Mouse (Mus musculus) heart, embryonic 12.5 days (tissue): ENCODE measurements at regions not wholly inside any gene's neighbourhood (a gene's known extent, or its start where the extent isn't known, plus 50 kb on each side); places are given as distances from the start of the nearest gene placed in this dataset.
A peak's percentile ranks its signal among the peaks of the same experiment; 100 is the strongest.
"Not testable (repeated sequence)": the region's sequence is repeated elsewhere in the genome, so short reads cannot be mapped to it uniquely, and the experiment has no call there.

ENCODE experiments used
- ATAC-seq: fragments of 200-750 bp; cut with Nextera tagmentation; 2 replicates; pipeline ENCODE4 v1.8.0; 2017; ENCODE audit warnings: moderate TSS enrichment, moderate library complexity; ENCODE audit not compliant: insufficient number of reproducible peaks, low FRiP score
- H3K27ac ChIP-seq: fragments of 300-500 bp; sonication (generic); 2 replicates; pipeline ENCODE4 v1.5.1; 2016; ENCODE audit warnings: mild to moderate bottlenecking, moderate library complexity; ENCODE audit not compliant: poor library complexity, severe bottlenecking
- H3K27me3 ChIP-seq: fragments of 300-500 bp; sonication (generic); replicated peaks from 2 replicates; pipeline ENCODE4 v1.6.1; 2016; ENCODE audit warnings: mild to moderate bottlenecking, moderate library complexity
- H3K36me3 ChIP-seq: fragments of 300-500 bp; sonication (generic); 2 replicates; pipeline ENCODE4 v1.6.1; 2016; ENCODE audit warnings: mild to moderate bottlenecking, moderate library complexity
- H3K4me1 ChIP-seq: fragments of 300-500 bp; sonication (generic); replicated peaks from 2 replicates; pipeline ENCODE4 v1.6.1; 2016; ENCODE audit warnings: mild to moderate bottlenecking
- H3K4me2 ChIP-seq: fragments of 300-500 bp; sonication (generic); 2 replicates; pipeline ENCODE4 v1.6.1; 2016; ENCODE audit warnings: mild to moderate bottlenecking, moderate library complexity
- H3K4me3 ChIP-seq: fragments of 300-500 bp; sonication (generic); 2 replicates; pipeline ENCODE4 v1.5.1; 2016; ENCODE audit warnings: mild to moderate bottlenecking
- H3K9ac ChIP-seq: fragments of 300-500 bp; sonication (generic); 2 replicates; pipeline ENCODE4 v1.6.1; 2016; ENCODE audit warnings: mild to moderate bottlenecking, moderate library complexity
- H3K9me3 ChIP-seq: fragments of 300-500 bp; sonication (generic); replicated peaks from 2 replicates; pipeline ENCODE4 v1.6.1; 2016; ENCODE audit warnings: mild to moderate bottlenecking, moderate library complexity
- WGBS: fragments of 180-500 bp; shearing (Covaris S2); methylation state at CpG from one replicate; pipeline ENCODE4 v1.1.7; 2016; 5-methylcytosine and 5-hydroxymethylcytosine counted together

DNA sequence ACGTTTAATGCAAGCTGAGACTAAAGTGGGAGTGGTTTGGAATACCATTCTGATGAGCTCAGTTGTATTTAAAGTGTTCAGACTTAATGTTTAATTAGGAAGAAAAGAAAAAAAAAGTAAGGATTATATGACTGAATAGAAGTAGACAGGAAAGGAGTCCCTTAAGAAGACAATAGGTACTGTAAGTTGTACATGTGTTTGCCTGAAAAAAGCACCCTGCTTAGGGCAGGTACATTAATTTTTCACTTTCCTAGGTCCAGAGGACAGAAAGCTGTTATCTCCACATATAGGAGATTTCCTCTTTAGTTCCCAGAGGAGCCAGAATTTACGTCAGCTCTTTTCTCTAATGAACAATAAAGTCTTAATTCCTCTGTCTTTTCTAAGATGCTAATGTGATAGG is 58.5 kb downstream of the Olfr987 start:
- WGBS = 38% methylated on average over 2 of the region's 2 CpGs
- no peak for ATAC-seq

DNA sequence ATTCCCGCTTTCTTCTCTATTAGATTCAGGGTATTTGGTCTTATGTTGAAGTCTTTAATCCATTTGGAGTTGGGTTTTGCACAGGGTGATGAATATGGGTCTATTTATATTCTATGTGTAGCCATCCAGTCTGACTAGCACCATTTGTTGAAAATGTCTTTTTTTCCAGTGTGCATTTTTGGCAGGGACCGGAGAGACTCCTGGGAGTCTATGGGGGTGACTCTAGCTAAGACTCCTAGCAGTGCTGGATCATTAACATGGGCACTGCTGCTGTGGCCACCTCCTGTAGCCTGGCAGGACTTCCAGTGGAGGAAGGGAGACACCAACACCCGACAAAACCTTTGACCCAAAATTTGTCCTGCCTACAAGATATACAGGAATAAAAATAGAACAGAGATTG is 61.0 kb downstream of the Olfr987 start:
- ATAC-seq = no peak
- no peak overlapping the region for H3K4me3 ChIP-seq
- H3K4me2 ChIP-seq = no peak overlapping the region
- H3K4me1 ChIP-seq = peaks cover 3% of the 10 kb centered on the region; the same call in 1 of the 2 replicates
- H3K36me3 ChIP-seq = no peaks in the 10 kb centered on the region
- no peaks in the 10 kb centered on the region for H3K9me3 ChIP-seq
- no peak overlapping the region for H3K9ac ChIP-seq
- no peaks in the 10 kb centered on the region for H3K27me3 ChIP-seq
- 73% methylated on average over 3 of the region's 3 CpGs for WGBS
- no peak overlapping the region for H3K27ac ChIP-seq

More for the DNA sequence above, 58.5 kb downstream of the Olfr987 start:
- H3K27ac ChIP-seq = no peak overlapping the region
- no peaks in the 10 kb centered on the region for H3K36me3 ChIP-seq
- no peaks in the 10 kb centered on the region for H3K27me3 ChIP-seq
- H3K9me3 ChIP-seq = no peaks in the 10 kb centered on the region
- H3K4me2 ChIP-seq = no peak overlapping the region
- H3K4me3 ChIP-seq = no peak overlapping the region
- no peak overlapping the region for H3K9ac ChIP-seq
- peaks cover 9% of the 10 kb centered on the region for H3K4me1 ChIP-seq

DNA sequence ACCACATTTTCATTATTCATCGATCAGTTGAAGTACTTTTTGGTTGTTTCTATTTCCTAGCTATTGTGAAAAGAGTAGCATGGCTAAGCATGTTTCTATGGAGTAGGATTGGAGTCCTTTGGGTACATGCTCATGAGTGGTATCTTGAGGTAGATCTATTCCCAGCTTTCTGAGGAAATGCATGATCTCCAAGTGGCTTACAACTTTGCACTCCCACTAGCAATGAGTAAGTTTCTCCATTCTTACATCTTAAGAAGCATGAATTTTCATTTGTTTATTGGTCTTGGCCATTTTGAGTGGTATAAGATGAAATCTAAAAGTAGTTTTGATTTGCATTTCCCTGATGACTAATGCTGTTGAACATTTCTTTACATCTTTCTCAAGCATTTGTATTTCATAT is 61.7 kb downstream of the Olfr987 start:
- no peaks in the 10 kb centered on the region for H3K9me3 ChIP-seq
- ATAC-seq = no peak
- peaks cover 3% of the 10 kb centered on the region; the same call in 1 of the 2 replicates for H3K4me1 ChIP-seq
- H3K4me3 ChIP-seq = no peak overlapping the region
- H3K27me3 ChIP-seq = no peaks in the 10 kb centered on the region
- H3K4me2 ChIP-seq = no peak overlapping the region
- H3K36me3 ChIP-seq = no peaks in the 10 kb centered on the region
- WGBS = 84% methylated on average over 1 of the region's 1 CpGs
- H3K27ac ChIP-seq = no peak overlapping the region
- no peak overlapping the region for H3K9ac ChIP-seq

DNA sequence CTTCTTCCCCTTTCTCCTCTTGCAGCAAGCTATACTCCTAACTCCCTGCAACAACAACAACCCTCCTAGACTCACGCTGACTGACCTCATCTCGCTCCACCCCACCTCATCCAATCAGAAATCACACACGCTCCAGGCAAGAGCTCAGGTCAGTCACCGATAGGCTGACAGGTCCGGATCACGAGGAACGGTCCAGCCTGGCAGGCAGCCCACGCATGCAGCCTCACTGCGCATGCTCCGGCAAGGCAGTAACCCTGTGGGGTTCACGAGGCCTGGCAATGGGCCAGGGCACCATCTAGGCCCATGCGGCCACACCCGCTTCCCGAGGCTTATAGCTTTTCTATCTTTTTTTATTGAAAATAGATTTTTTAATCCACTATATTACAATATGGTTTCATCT is 69.8 kb upstream of the Lrrc55 start:
- not testable (repeated sequence) for H3K27me3 ChIP-seq, ATAC-seq, H3K9ac ChIP-seq, H3K9me3 ChIP-seq, H3K4me1 ChIP-seq, H3K36me3 ChIP-seq, H3K4me2 ChIP-seq, H3K4me3 ChIP-seq, H3K27ac ChIP-seq
- 85% methylated on average over 14 of the region's 14 CpGs for WGBS

DNA sequence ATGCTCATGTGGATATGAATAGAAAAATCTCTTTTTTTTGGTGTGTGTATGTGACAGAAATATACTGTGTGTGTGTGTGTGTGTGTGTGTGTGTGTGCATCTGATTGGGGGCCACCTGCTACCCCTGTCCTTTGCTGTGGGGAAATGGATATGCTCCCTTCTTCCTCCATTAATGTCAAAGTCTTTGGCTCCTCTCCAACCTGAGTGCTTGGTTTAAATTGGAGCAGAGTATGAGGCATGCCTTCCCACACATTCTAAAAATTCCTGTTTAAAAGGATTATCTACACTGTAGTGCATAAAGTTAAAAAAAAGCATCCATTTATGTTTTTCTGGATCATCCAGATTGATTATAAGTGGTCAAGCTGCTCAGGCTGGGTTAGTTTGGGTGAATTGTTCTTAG is 68.7 kb upstream of the Lrrc55 start:
- Histone ChIP-seq H3K9ac (no peak overlapping the region), H3K4me2 (no peak overlapping the region), H3K9me3 (no peaks in the 10 kb centered on the region), H3K27me3 (no peaks in the 10 kb centered on the region), H3K27ac (no peak overlapping the region), H3K4me1 (no peaks in the 10 kb centered on the region), H3K36me3 (no peaks in the 10 kb centered on the region), H3K4me3 (no peak overlapping the region)
- no peak for ATAC-seq

DNA sequence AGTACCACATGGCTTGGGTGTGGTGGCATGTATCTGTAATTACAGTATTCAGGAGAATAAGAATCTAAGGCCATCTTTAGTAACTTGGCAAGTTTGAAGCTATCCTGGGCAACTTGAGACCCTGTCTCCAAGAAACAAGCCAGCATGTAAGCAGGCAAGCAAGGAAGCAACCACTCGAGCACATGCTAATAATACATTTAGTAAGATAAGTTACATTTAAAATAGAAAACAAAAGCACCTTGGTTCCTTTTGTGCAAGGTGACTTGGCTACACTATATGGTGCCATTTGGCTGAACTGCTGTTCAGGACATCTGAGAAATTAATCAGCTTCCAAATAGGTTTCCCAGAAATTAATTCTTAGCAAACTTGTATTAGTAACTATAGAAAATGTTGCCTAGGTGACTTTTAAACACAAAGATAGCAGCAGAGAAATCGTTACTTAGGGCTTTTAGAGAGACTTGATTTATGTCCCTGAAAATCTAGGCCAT is 68.1 kb upstream of the Lrrc55 start:
- H3K9ac ChIP-seq = no peak overlapping the region
- no peak overlapping the region for H3K4me2 ChIP-seq
- ATAC-seq = no peak
- no peaks in the 10 kb centered on the region for H3K36me3 ChIP-seq
- no peak overlapping the region for H3K27ac ChIP-seq
- no peaks in the 10 kb centered on the region for H3K9me3 ChIP-seq
- 55% methylated on average over 2 of the region's 2 CpGs for WGBS
- H3K4me1 ChIP-seq = no peaks in the 10 kb centered on the region
- H3K4me3 ChIP-seq = no peak overlapping the region
- H3K27me3 ChIP-seq = no peaks in the 10 kb centered on the region

DNA sequence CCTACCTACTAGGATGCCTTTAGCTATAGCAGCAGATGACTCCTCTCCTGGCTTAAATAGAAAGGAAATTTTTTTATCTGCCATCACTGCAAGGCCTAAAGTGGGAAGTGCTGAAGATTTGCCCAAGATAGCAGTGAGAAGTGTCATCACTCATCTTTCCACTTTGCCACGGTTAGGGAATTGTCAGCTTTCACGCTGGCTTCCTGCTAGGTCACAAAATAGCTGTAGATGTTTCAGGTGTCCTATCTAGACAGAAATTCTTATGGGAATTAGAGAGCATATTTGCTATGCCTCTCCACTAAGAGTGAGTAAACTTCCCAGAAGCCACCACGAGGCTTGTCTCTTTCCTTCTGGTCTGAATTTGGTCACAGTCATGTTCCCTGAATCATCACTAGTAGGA is 60.4 kb upstream of the Lrrc55 start:
- no peak overlapping the region for H3K4me2 ChIP-seq
- WGBS = 64% methylated on average over 3 of the region's 3 CpGs
- H3K27me3 ChIP-seq = no peaks in the 10 kb centered on the region
- no peak overlapping the region for H3K9ac ChIP-seq
- no peaks in the 10 kb centered on the region for H3K36me3 ChIP-seq
- peaks cover 14% of the 10 kb centered on the region for H3K4me1 ChIP-seq
- no peak overlapping the region for H3K27ac ChIP-seq
- H3K9me3 ChIP-seq = 0 out of 2 replicates have a peak, but pooled peaks cover 3% of the 10 kb centered on the region
- no peak overlapping the region for H3K4me3 ChIP-seq
- no peak for ATAC-seq

DNA sequence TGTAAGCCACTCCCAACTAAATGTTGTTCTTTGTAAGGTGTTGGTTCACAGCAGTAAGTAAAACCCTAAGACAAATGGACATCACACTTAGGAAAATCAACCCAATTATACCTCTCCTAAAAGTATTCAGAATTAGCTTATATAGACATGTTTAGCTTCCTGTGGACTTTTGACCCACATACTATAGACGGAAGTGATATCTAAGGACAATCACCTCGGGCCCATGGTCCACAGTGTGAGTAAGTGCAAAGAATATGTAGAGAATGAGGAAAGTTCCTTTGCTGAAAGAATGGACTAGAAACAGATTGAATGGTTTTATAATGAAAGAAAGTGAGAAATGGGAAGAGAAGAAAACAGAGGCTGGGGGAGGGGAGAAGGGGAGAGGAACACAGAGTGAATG is 58.6 kb upstream of the Lrrc55 start:
- H3K4me3 ChIP-seq = no peak overlapping the region
- peaks cover 18% of the 10 kb centered on the region for H3K4me1 ChIP-seq
- H3K27me3 ChIP-seq = no peaks in the 10 kb centered on the region
- H3K9ac ChIP-seq = no peak overlapping the region
- 53% methylated on average over 2 of the region's 2 CpGs for WGBS
- H3K27ac ChIP-seq = no peak overlapping the region
- H3K9me3 ChIP-seq = 0 out of 2 replicates have a peak, but pooled peaks cover 3% of the 10 kb centered on the region
- H3K36me3 ChIP-seq = no peaks in the 10 kb centered on the region
- no peak overlapping the region for H3K4me2 ChIP-seq
- ATAC-seq = no peak

DNA sequence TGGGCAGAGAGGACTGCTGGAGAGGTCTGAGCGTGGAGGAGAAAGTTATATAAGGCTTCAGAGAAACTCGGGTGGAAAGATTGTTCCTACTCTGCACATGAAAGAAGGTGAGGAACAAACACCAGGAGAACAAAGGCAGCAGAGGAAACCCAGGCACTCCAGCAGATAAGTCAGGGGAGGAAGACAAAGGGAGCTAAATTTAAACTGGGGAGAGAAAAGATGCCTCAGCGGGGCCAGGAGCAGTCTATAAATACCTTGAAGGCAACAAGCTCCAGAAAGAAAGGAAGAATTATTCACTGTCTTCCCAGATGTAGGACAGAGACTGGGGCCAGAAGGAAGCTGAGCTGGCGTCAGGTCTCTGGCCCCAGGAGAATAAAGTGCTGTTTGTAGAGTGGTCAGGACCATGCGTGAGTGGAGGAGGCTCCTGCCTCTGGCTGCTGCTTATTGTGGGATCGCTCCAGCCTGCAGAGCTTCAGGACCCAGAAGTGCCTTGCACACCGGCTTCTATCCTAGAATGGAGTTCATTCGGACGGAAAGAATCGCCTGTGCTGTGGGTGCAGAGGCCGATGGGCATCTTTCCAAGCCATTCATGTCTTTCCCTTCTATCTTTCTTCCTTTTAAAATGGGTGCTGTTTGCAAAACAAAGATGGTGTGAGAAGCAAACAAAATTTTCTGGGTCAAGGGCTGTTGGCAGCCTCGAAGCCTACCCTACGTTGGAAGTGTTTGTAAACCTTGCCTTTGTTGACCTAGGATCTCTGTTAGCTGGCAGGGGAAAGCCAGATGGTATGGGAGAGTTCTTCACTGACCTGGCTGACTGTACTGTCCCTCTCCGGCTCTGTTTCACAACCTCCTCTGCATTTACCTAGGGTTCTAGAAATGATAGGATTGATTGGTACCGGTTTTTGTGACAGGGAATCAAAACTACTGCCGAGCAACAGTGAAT is 55.6 kb upstream of the Lrrc55 start:
- WGBS = 33% methylated on average over 16 of the region's 16 CpGs
- no peak; the same call in 1 of the 2 replicates for ATAC-seq
- H3K4me2 ChIP-seq = peak overlapping the region; percentile 46
- H3K36me3 ChIP-seq = no peaks in the 10 kb centered on the region
- H3K27me3 ChIP-seq = no peaks in the 10 kb centered on the region
- peaks cover 21% of the 10 kb centered on the region for H3K4me1 ChIP-seq
- H3K9me3 ChIP-seq = no peaks in the 10 kb centered on the region
- no peak overlapping the region for H3K9ac ChIP-seq
- H3K4me3 ChIP-seq = no peak overlapping the region
- H3K27ac ChIP-seq = peak overlapping the region; percentile 50; the same call in 1 of the 2 replicates

DNA sequence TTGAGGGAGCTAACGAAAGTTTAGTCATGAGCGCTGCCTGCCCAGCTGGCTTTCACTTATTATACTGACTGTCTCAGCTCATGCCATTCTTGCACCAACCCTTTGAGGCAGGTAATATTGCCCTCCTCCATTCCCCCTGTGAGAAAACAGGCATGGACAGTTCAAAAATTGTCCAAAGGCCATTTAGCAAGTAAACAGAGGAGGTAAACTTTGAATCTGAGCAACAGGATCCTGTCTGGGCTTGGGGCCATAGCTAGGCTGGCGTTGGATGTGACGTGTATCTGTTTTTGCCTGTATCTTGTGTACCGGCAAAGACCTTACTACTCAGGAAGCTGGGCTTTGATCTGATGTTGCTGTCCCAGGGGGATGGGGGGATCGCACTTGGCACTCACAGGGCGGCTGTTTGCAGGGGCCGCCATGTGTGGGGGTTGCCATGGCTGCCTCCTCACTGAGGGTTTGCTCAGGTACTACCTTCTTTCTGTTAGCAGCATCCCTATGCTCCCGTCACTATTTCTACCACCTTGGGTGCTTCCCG is 53.1 kb upstream of the Lrrc55 start:
- ATAC-seq = no peak
- Histone ChIP-seq H3K9me3 (no peaks in the 10 kb centered on the region), H3K4me3 (no peak overlapping the region), H3K4me1 (peaks cover 21% of the 10 kb centered on the region), H3K36me3 (no peaks in the 10 kb centered on the region), H3K9ac (no peak overlapping the region), H3K27me3 (no peaks in the 10 kb centered on the region), H3K27ac (no peak overlapping the region), H3K4me2 (no peak overlapping the region)
- 73% methylated on average over 10 of the region's 10 CpGs for WGBS
